Mouse (Mus musculus) liver, adult 2 months (tissue): Measurements from ENCODE around the gene Phf5a.

Source experiments
- CTCF ChIP-seq: fragments of 200-500 bp; IDR thresholded peaks from 2 replicates; pipeline ENCODE4 v1.5.1; 2011; ENCODE audit warnings: low read depth, low read length, control low read depth
- POLR2A ChIP-seq: fragments of 200-500 bp; IDR thresholded peaks from 2 replicates; pipeline ENCODE4 v1.6.1; 2011; ENCODE audit warnings: low read length, control low read depth; ENCODE audit not compliant: insufficient read depth; ENCODE audit errors: extremely low read depth

DNA sequence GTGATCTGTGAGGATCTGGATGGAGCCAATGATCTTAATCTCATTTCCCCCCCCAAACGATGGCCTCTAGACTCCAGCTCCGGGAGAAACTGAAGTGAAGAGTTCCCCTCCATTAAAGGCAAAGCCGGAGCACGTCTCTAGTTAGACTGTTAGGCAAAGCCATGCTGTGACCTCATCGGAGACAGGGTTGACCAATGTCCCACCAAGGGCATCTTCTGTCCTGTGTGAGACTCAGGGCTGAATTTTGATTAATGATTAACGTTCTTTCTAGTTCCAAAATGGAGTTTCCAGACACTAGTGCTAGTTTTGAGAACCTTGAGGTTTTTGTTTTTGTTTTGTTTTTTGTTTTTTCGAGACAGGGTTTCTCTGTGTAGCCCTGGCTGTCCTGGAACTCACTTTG, 18.6 kb downstream of the Phf5a start:
- no peak for TF ChIP-seq CTCF
- no peak for TF ChIP-seq POLR2A
